Mouse (Mus musculus): ENCODE measurements around the gene Cracr2b. TPM values are rescaled to one million over a fixed set of nuclear protein-coding genes. Genes with fewer than 3 reads are reported as not detected.
"Not testable (repeated sequence)": the region's sequence is repeated elsewhere in the genome, so short reads cannot be mapped to it uniquely, and the experiment has no call there.

Cracr2b gene
- polyA plus RNA-seq, 1 experiment from 2014 or later: 13.1 TPM

GRCm38 (mm10) chr7:141443828-141444237, 17.1 kb upstream of the Cracr2b start, which contains the start of gene Pidd1:
Gene Pidd1, minus strand, starts transcription at chr7:141444025.
- Histone ChIP-seq H3K4me2 (replicated peaks; ENCODE audit: low read depth, low read length) (peak within 1 kb of the TSS; percentile 82), H3K9me3 (ENCODE audit: control insufficient read depth, low read length) (no peaks in the 10 kb centered on the region), H3K4me1 (ENCODE audit: control insufficient read depth, insufficient read depth, low read length) (peaks cover 23% of the 10 kb centered on the region), H3K36me3 (ENCODE audit: control insufficient read depth, insufficient read depth, low read length) (peaks cover 31% of the 10 kb centered on the region), H3K27ac (ENCODE audit: low read depth, low read length) (peak within 1 kb of the TSS; percentile 27; the same call in 1 of the 2 replicates), H3K9ac (ENCODE audit: low read depth, low read length) (peak within 1 kb of the TSS; percentile 70), H3K4me3 (ENCODE audit: low read length) (peak within 1 kb of the TSS; percentile 46), H3K27me3 (ENCODE audit: control insufficient read depth, insufficient read depth, low read length) (no peaks in the 10 kb centered on the region)
- under 1% methylated on average over 25 of the region's 25 CpGs for WGBS
- peak; percentile 50 for ATAC-seq (ENCODE audit: low FRiP score, low TSS enrichment)

- H3K4me3 ChIP-seq (ENCODE audit: low read length): peak overlapping the region; percentile 86; the same call in 1 of the 2 replicates
- H3K36me3 ChIP-seq (ENCODE audit: control insufficient read depth, insufficient read depth, low read length): peaks cover 35% of the 10 kb centered on the region
- WGBS: 81% methylated on average over 3 of the region's 3 CpGs
- peaks cover 24% of the 10 kb centered on the region for H3K4me1 ChIP-seq (ENCODE audit: control insufficient read depth, insufficient read depth, low read length)
- peak overlapping the region; percentile 58; the same call in 1 of the 2 replicates for H3K4me2 ChIP-seq (replicated peaks; ENCODE audit: low read depth, low read length)
- H3K9me3 ChIP-seq (ENCODE audit: control insufficient read depth, low read length); H3K9ac ChIP-seq (ENCODE audit: low read depth, low read length); H3K27ac ChIP-seq (ENCODE audit: low read depth, low read length); ATAC-seq (ENCODE audit: low FRiP score, low TSS enrichment); H3K27me3 ChIP-seq (ENCODE audit: control insufficient read depth, insufficient read depth, low read length): not testable (repeated sequence)
Measured at GRCm38 (mm10) chr7:141446374-141446773, 14.5 kb upstream of the Cracr2b start.

- Histone ChIP-seq H3K9me3 (ENCODE audit: control insufficient read depth, low read length) (no peaks in the 10 kb centered on the region), H3K4me3 (ENCODE audit: low read length) (peak within 1 kb of the TSS; percentile 86), H3K27ac (ENCODE audit: low read depth, low read length) (peak within 1 kb of the TSS; percentile 74), H3K36me3 (ENCODE audit: control insufficient read depth, insufficient read depth, low read length) (peaks cover 39% of the 10 kb centered on the region), H3K27me3 (ENCODE audit: control insufficient read depth, insufficient read depth, low read length) (no peaks in the 10 kb centered on the region), H3K4me1 (ENCODE audit: control insufficient read depth, insufficient read depth, low read length) (peaks cover 23% of the 10 kb centered on the region), H3K9ac (ENCODE audit: low read depth, low read length) (peak within 1 kb of the TSS; percentile 94), H3K4me2 (replicated peaks; ENCODE audit: low read depth, low read length) (peak within 1 kb of the TSS; percentile 58)
- peak; percentile 91 for ATAC-seq (ENCODE audit: low FRiP score, low TSS enrichment)
- WGBS: under 1% methylated on average over 63 of the region's 63 CpGs
Measured at GRCm38 (mm10) chr7:141447110-141447991, 13.5 kb upstream of the Cracr2b start, which contains the start of gene Rplp2. Gene Rplp2, plus strand, starts transcription at chr7:141447370.

DNA sequence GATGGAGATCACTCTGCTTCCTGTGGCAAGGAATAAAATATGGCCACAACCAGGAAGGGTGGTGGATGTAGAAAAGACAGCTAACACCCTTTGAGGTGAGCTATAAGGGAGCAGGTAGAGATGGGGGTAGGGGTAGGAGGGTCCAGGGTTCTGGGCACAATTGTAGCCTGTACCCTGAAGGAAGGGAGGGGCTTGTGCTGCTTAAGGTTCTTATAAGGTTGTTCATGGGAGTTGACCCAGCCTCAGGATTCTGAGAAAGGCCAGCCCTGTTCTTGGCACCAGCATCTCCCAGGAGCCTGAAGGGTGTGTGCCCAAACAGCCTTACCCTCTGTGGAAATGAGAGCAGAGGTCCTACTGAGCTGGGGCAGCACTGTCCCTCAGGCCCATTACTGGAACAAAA, 9.0 kb upstream of the Cracr2b start:
- H3K4me3 ChIP-seq (ENCODE audit: low read length): no peak overlapping the region
- H3K27ac ChIP-seq (ENCODE audit: low read depth, low read length): no peak overlapping the region
- no peaks in the 10 kb centered on the region for H3K9me3 ChIP-seq (ENCODE audit: control insufficient read depth, low read length)
- no peaks in the 10 kb centered on the region for H3K27me3 ChIP-seq (ENCODE audit: control insufficient read depth, insufficient read depth, low read length)
- H3K4me2 ChIP-seq (replicated peaks; ENCODE audit: low read depth, low read length): no peak overlapping the region
- H3K9ac ChIP-seq (ENCODE audit: low read depth, low read length): no peak overlapping the region
- no peak for ATAC-seq (ENCODE audit: low FRiP score, low TSS enrichment)
- peaks cover 39% of the 10 kb centered on the region for H3K36me3 ChIP-seq (ENCODE audit: control insufficient read depth, insufficient read depth, low read length)
- H3K4me1 ChIP-seq (ENCODE audit: control insufficient read depth, insufficient read depth, low read length): peaks cover 17% of the 10 kb centered on the region

DNA sequence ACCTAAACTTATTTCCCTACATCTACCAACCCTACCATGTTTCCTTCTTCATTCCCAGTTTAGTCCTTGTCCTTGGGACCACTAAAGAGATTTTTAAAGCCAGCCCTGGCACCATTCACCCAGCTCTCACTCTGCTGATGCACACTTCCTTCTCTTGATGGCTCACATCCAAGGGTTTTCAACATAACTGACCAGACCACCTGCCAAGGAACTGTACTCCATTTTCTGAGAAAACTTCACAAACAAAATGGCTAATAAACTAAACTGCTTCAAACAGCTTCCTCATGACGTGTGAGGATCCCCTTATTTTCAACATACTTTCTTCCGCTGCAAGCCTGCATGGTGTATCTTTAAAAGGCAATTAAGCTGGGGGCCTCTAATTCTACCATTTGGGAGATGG, 7.3 kb upstream of the Cracr2b start:
- peaks cover 13% of the 10 kb centered on the region for H3K4me1 ChIP-seq (ENCODE audit: control insufficient read depth, insufficient read depth, low read length)
- 68% methylated on average over 2 of the region's 2 CpGs for WGBS
- no peak overlapping the region for H3K27ac ChIP-seq (ENCODE audit: low read depth, low read length)
- H3K9ac ChIP-seq (ENCODE audit: low read depth, low read length): no peak overlapping the region
- no peaks in the 10 kb centered on the region for H3K9me3 ChIP-seq (ENCODE audit: control insufficient read depth, low read length)
- no peak for ATAC-seq (ENCODE audit: low FRiP score, low TSS enrichment)
- no peak overlapping the region for H3K4me3 ChIP-seq (ENCODE audit: low read length)
- no peaks in the 10 kb centered on the region for H3K27me3 ChIP-seq (ENCODE audit: control insufficient read depth, insufficient read depth, low read length)
- H3K4me2 ChIP-seq (replicated peaks; ENCODE audit: low read depth, low read length): no peak overlapping the region
- peaks cover 35% of the 10 kb centered on the region for H3K36me3 ChIP-seq (ENCODE audit: control insufficient read depth, insufficient read depth, low read length)

DNA sequence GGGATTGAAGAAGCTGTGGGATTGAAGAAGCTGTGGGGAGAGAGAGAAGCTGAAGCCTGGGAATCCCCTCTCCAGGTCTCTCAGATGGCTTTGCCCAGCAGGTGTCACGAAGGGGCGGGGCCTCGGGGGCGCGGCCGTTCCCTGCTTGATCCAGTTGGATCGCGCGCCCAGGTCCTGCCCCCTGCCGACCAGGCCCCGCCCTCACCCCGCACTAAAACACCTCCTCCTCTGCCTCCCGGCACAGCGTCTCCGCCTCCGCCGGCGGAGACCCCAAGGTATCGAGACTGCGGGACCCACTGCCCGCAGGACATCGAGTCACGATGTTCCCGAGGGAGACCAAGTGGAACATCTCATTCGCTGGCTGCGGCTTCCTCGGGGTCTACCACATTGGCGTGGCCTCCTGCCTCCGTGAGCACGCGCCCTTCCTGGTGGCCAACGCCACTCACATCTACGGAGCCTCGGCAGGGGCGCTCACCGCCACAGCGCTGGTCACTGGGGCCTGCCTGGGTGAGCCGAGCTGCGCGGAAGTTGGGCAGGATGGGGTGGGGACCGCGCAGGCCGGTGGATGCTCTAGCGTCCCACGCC, 5.8 kb upstream of the Cracr2b start, which contains the start of gene Pnpla2:
Gene Pnpla2, plus strand, starts transcription at position 232 of the 585 bp plus-strand sequence.
- no peaks in the 10 kb centered on the region for H3K9me3 ChIP-seq (ENCODE audit: control insufficient read depth, low read length)
- peak within 1 kb of the TSS; percentile 69 for H3K9ac ChIP-seq (ENCODE audit: low read depth, low read length)
- H3K36me3 ChIP-seq (ENCODE audit: control insufficient read depth, insufficient read depth, low read length): peaks cover 21% of the 10 kb centered on the region
- H3K4me1 ChIP-seq (ENCODE audit: control insufficient read depth, insufficient read depth, low read length): peaks cover 10% of the 10 kb centered on the region
- ATAC-seq (ENCODE audit: low FRiP score, low TSS enrichment): peak; percentile 85
- H3K4me2 ChIP-seq (replicated peaks; ENCODE audit: low read depth, low read length): peak within 1 kb of the TSS; percentile 98
- H3K27ac ChIP-seq (ENCODE audit: low read depth, low read length): peak within 1 kb of the TSS; percentile 48
- H3K4me3 ChIP-seq (ENCODE audit: low read length): peak within 1 kb of the TSS; percentile 58
- no peaks in the 10 kb centered on the region for H3K27me3 ChIP-seq (ENCODE audit: control insufficient read depth, insufficient read depth, low read length)
- whole genome bisulfite sequencing: 1% methylated on average over 44 of the region's 45 CpGs

GRCm38 (mm10) chr7:141455610-141456314, 5.1 kb upstream of the Cracr2b start:
- peak; percentile 25 for ATAC-seq (ENCODE audit: low FRiP score, low TSS enrichment)
- WGBS: 0% methylated on average over 23 of the region's 23 CpGs
- H3K4me3 ChIP-seq (ENCODE audit: low read length): peak overlapping the region; percentile 58
- peaks cover 14% of the 10 kb centered on the region for H3K36me3 ChIP-seq (ENCODE audit: control insufficient read depth, insufficient read depth, low read length)
- peak overlapping the region; percentile 48 for H3K27ac ChIP-seq (ENCODE audit: low read depth, low read length)
- peak overlapping the region; percentile 98 for H3K4me2 ChIP-seq (replicated peaks; ENCODE audit: low read depth, low read length)
- H3K9me3 ChIP-seq (ENCODE audit: control insufficient read depth, low read length): no peaks in the 10 kb centered on the region
- H3K9ac ChIP-seq (ENCODE audit: low read depth, low read length): peak overlapping the region; percentile 69
- H3K27me3 ChIP-seq (ENCODE audit: control insufficient read depth, insufficient read depth, low read length): peaks cover 4% of the 10 kb centered on the region; the same call in 1 of the 2 replicates
- peaks cover 10% of the 10 kb centered on the region for H3K4me1 ChIP-seq (ENCODE audit: control insufficient read depth, insufficient read depth, low read length)

DNA sequence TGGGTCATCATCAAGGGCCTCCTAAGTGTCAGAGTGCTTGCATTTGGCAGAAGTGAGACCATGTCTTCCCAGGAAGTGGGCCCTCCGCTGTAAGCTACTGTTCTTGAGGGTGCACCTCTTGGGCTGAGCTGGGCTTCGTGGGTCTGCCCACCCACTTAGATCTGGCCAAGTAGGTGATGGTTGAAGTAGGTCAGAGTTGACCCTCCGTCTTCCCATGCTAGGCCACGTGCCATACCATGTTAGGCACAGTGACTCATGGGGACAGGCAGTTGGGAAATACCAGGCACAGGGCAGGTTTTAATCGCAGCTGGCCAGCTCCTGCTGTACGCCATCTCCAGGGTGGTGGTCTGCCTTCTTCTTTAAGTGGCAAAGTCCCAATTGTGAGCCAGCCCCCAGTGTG, 4.2 kb upstream of the Cracr2b start:
- 88% methylated on average over 6 of the region's 6 CpGs for WGBS
- no peak overlapping the region for H3K4me2 ChIP-seq (replicated peaks; ENCODE audit: low read depth, low read length)

More for the DNA sequence above, 4.2 kb upstream of the Cracr2b start:
- Histone ChIP-seq H3K27me3 (ENCODE audit: control insufficient read depth, insufficient read depth, low read length) (peaks cover 12% of the 10 kb centered on the region), H3K27ac (ENCODE audit: low read depth, low read length) (no peak overlapping the region), H3K4me3 (ENCODE audit: low read length) (no peak overlapping the region), H3K36me3 (ENCODE audit: control insufficient read depth, insufficient read depth, low read length) (peaks cover 4% of the 10 kb centered on the region; the same call in 1 of the 2 replicates), H3K9ac (ENCODE audit: low read depth, low read length) (no peak overlapping the region), H3K4me1 (ENCODE audit: control insufficient read depth, insufficient read depth, low read length) (peaks cover 16% of the 10 kb centered on the region), H3K9me3 (ENCODE audit: control insufficient read depth, low read length) (no peaks in the 10 kb centered on the region)
- ATAC-seq (ENCODE audit: low FRiP score, low TSS enrichment): no peak

Data from kidney, embryonic 14.5 days (tissue).